Mouse (Mus musculus): Measurements from ENCODE around the gene Rpl29. TPM values are rescaled to one million over a fixed set of nuclear protein-coding genes. Genes with fewer than 3 reads are reported as not detected.

The Rpl29 gene
- total RNA-seq, 2 experiments from 2014 or later = 2,125 to 3,478 TPM

- ATAC-seq (replicated peaks; ENCODE audit: low FRiP score, low TSS enrichment, poor library complexity, severe bottlenecking) = no peak
Measured at GRCm38 (mm10) chr9:106413606-106414005, 15.6 kb upstream of the Rpl29 start.

GRCm38 (mm10) chr9:106416826-106417225, 12.4 kb upstream of the Rpl29 start:
- ATAC-seq (replicated peaks; ENCODE audit: low FRiP score, low TSS enrichment, poor library complexity, severe bottlenecking) = no peak

GRCm38 (mm10) chr9:106417841-106418625, 11.2 kb upstream of the Rpl29 start:
- peak; percentile 70 for ATAC-seq (replicated peaks; ENCODE audit: low FRiP score, low TSS enrichment, poor library complexity, severe bottlenecking)

DNA sequence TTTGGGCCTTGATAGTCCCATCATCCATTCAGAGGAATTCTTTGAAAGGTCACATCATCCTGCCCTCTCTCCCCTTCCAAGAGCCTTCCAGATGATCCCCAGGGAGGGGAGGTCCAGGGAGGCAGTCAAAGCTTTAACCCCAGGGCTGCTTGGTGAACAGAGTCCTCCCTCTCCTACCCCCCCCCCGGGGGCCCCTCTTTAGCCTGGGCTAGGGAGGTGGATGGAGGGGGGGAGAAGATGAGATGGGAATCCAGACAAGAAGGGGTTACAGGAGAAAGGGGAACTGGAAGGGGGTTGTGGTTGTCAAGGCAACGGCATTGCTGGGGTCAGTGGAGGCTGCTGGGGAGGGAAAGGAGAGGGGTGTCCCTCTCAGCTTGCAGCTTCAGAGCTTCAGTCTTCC, 8.6 kb upstream of the Rpl29 start:
- ATAC-seq (replicated peaks; ENCODE audit: low FRiP score, low TSS enrichment, poor library complexity, severe bottlenecking) = no peak

DNA sequence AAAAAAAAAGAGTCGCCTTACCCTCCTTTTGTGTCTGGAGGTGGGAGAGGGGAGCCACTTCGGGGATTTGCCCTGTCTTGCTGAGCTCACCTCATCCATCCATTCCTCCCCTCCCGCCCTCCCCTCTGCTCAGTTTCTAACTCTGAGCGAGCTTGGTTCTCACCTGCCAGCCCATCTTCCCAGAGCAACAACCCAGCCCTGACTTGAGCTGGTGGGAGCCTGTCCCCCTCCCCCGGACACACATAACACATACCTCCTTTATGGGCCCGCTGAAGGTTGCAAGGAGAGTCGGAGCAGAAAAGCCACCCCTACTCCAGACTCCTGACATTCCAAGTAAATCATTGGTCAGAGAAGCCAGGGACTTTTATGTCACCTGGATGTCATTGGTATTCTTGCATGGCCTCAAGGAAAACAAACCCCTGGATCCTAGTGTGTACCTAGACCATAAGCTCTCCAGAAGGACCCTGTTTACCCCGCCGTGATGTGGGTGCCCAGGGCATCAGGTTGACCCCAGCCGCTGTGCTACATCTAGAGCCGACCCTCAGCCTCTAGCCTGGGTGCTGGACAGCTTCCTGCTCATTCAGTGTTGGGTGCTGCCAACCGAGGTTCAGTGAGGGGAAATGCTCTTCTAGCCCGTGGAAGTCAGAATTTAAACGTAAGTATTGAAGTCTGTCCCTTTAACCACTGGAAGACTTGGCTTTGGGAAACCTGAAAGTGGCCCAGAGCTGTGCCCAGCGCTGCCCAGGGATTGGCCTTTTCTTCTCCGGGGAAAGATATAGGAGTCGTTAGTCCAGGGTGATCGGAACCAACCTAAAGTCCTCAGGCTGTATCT, 8.0 kb upstream of the Rpl29 start:
- 0 out of 2 replicates have a peak, but pooled peaks have one; percentile 27 for ATAC-seq (replicated peaks; ENCODE audit: low FRiP score, low TSS enrichment, poor library complexity, severe bottlenecking)

- ATAC-seq (replicated peaks; ENCODE audit: low FRiP score, low TSS enrichment, poor library complexity, severe bottlenecking) = peak; percentile 79
Measured at GRCm38 (mm10) chr9:106421865-106422160, 7.4 kb upstream of the Rpl29 start.

- peak; percentile 15 for ATAC-seq (replicated peaks; ENCODE audit: low FRiP score, low TSS enrichment, poor library complexity, severe bottlenecking)
Measured at GRCm38 (mm10) chr9:106428719-106429220, 484 bp upstream of the Rpl29 start.

- ATAC-seq (replicated peaks; ENCODE audit: low FRiP score, low TSS enrichment, poor library complexity, severe bottlenecking) = no peak
Measured at GRCm38 (mm10) chr9:106430015-106430264, 686 bp downstream of the Rpl29 start.

- no peak for ATAC-seq (replicated peaks; ENCODE audit: low FRiP score, low TSS enrichment, poor library complexity, severe bottlenecking)
Measured at GRCm38 (mm10) chr9:106433389-106433788, 4.1 kb downstream of the Rpl29 start.

- no peak for ATAC-seq (replicated peaks; ENCODE audit: low FRiP score, low TSS enrichment, poor library complexity, severe bottlenecking)
Measured at GRCm38 (mm10) chr9:106436566-106436965, 7.3 kb downstream of the Rpl29 start.

DNA sequence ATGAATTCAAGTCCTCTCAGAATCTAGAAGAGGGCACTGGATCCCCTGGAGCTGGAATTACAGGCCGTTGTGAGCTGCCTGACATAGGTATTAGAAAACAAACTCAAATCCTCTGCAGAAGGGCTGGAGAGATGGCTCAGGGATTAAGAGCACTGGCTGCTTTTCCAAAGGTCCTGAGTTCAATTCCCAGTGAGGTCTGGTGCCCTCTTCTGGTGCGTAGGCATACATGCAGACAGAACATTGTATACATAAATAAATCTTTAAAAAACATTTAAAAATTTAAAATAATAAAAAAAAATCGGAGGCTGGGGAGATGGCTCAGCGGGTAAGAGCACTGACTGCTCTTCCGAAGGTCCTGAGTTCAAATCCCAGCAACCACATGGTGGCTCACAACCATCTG, 13.4 kb downstream of the Rpl29 start:
- ATAC-seq (replicated peaks; ENCODE audit: low FRiP score, low TSS enrichment, poor library complexity, severe bottlenecking) = no peak

DNA sequence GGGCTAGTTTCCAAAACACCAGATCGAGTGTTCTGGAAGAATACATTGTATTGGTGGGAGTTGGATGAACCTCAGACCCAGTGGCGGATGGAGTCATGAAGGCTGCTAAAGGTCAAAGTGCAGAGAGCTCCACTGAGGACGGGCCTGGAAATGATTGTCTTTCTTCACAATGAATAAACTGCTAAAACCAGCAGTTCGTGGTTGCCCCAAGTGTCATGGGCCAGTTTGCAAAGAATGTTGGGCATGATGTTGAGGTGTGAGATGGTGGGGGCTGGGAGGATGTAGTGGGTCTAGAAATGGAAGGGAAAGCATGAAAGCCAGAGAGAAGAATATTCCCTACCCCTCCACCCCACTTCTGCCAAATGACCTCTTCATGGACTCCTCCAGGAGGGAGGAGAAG, 15.6 kb downstream of the Rpl29 start:
- ATAC-seq (replicated peaks; ENCODE audit: low FRiP score, low TSS enrichment, poor library complexity, severe bottlenecking) = no peak

DNA sequence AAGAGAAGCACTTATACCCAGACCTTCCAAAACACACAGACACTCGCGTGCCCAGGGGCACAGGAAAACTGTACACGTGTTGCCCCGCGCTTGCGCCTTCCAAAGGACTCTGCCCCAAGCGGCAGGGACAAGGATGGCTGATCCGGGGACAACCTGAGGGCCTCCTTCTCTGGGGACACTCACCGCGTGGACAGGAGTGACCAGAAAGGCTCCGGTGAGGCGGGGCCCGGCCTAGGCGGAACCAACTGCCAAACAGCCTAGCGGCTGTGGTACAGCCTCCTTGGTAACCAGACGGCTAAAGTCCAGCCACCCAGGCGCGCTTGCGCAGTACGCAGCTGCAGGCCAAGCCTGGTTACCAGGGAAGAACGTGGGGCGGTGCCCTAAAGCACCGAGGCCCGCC, 18.1 kb downstream of the Rpl29 start, which contains the start of the genes Abhd14b and Abhd14a:
Abhd14b (plus strand) TSS at position 112 of the 400 bp plus-strand sequence.
Abhd14a (minus strand) TSS at position 331 of the 400 bp plus-strand sequence.
- peak; percentile 74 for ATAC-seq (replicated peaks; ENCODE audit: low FRiP score, low TSS enrichment, poor library complexity, severe bottlenecking)

GRCm38 (mm10) chr9:106447951-106448350, 18.7 kb downstream of the Rpl29 start:
- no peak for ATAC-seq (replicated peaks; ENCODE audit: low FRiP score, low TSS enrichment, poor library complexity, severe bottlenecking)

DNA sequence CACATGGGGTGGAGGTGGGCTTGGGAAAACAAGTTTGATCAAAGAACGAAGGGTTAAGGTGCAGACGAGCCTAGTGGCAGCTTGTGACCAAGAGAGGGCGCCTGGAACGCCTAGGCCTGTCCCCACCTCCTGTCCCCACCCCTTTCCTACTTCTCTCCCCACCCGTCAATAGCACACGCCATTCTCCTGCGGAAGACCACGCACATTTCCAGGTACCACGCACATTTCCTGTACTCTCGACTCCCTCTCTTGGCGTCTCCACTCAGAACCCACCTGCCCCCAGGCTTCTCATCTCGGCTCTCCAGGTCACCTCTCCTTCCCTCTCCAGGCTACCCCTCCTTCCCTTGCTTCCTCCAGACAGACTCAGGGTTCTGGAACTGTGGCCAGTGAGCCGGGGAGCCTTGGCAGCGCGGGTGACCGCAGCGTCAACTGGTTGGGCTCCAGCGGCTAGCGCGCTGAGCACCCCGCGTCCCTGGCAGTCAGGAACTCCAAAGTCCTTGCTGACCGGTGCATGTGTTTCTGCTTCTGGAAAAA, 19.3 kb downstream of the Rpl29 start:
- ATAC-seq (replicated peaks; ENCODE audit: low FRiP score, low TSS enrichment, poor library complexity, severe bottlenecking) = peak; percentile 78

- ATAC-seq (replicated peaks; ENCODE audit: low FRiP score, low TSS enrichment, poor library complexity, severe bottlenecking) = no peak
Measured at GRCm38 (mm10) chr9:106449947-106450346, 20.7 kb downstream of the Rpl29 start.

DNA sequence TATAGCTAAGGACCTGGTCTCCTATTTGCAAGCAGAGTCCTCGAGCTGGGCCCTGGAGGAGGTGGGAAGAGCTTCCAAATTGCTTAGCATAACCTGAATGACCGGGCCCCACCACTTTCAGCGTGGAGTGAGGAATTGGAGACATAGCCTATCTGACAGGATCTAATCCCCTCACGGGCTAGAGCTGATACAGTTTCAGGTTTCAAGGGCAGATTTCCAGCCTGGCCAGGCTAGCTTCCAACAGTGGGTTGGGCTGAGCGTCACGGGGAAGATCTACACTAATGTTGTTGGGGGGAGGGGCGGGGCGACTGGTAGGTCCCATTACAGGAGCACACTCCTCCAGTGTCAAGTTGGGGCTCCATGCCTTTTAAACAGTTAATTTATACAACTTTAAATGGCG, 21.4 kb downstream of the Rpl29 start:
- no peak for ATAC-seq (replicated peaks; ENCODE audit: low FRiP score, low TSS enrichment, poor library complexity, severe bottlenecking)

DNA sequence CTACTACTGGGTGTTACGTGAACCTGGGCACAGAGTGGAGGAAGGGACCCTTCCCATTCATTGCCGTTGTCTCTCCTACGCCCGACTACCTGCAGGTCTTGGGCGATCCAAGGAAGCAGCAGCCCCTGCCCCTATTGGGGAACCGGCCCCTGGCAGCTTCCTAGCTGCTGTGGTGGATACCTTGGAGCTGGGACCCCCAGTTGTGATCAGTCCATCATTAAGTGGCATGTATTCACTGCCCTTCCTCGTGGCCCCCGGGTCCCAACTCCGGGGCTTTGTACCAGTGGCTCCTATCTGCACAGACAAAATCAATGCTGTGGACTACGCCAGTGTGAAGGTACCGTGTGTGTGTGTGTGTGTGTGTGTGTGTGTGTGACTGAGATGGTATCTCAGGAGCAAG, 22.0 kb downstream of the Rpl29 start:
- no peak for ATAC-seq (replicated peaks; ENCODE audit: low FRiP score, low TSS enrichment, poor library complexity, severe bottlenecking)

DNA sequence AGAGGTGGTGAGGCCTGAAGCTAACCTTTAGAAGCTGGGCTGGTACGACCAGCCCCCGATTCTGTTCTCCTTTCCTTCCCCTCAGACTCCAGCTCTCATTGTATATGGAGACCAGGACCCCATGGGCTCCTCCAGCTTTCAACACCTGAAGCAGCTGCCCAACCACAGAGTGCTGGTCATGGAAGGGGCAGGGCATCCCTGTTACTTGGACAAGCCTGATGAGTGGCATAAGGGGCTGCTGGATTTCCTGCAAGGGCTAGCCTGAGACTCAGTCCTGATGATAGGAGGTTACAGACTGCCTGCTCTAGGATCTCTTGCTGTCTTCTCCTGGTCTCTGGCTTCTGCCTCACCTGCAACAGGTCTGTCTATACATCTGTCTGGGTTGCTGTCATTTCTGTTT, 22.6 kb downstream of the Rpl29 start:
- ATAC-seq (replicated peaks; ENCODE audit: low FRiP score, low TSS enrichment, poor library complexity, severe bottlenecking) = no peak

DNA sequence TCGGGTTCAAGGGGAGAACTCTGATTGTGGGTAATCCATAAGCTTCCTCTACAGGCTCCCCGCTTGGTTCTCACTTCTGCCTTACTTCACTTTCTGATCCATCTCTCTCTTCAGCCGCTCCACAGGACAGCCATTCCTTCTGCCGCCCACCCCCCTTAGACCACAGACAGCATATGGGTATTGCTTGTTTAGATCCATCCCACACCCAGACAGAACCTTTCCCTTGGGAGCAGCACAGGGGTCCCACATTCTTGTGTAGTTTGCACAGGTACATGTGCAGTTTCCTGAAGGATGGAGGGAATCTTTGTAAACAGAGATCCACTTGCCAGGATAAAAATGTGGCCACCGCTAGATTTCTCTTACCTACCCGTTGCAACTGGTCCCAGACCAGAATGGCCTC, 23.1 kb downstream of the Rpl29 start:
- no peak for ATAC-seq (replicated peaks; ENCODE audit: low FRiP score, low TSS enrichment, poor library complexity, severe bottlenecking)

- ATAC-seq (replicated peaks; ENCODE audit: low FRiP score, low TSS enrichment, poor library complexity, severe bottlenecking) = no peak
Measured at GRCm38 (mm10) chr9:106452821-106453220, 23.6 kb downstream of the Rpl29 start.

Measured in megakaryocyte-erythroid progenitor cell, adult 5-6 weeks (primary cell).